Mouse (Mus musculus) inflammation-experienced regulatory T-cells, adult 6 months (primary cell): ENCODE measurements around the gene Tenm3. TPM values are rescaled to one million over a fixed set of nuclear protein-coding genes. Genes with fewer than 3 reads are reported as not detected.

Source experiments
- ATAC-seq: one replicate; pipeline ENCODE4 v1.8.0; 2017
- polyA plus RNA-seq, 3 experiments: library from polyadenylated mRNA; unstranded; fragments of 100-300 nt; shearing (Covaris generic); gene quantifications; one replicate each; pipeline ENCODE4 v1.2.1; 2017

The Tenm3 gene
- polyA plus RNA-seq, 3 experiments from 2014 or later, result not detected

DNA sequence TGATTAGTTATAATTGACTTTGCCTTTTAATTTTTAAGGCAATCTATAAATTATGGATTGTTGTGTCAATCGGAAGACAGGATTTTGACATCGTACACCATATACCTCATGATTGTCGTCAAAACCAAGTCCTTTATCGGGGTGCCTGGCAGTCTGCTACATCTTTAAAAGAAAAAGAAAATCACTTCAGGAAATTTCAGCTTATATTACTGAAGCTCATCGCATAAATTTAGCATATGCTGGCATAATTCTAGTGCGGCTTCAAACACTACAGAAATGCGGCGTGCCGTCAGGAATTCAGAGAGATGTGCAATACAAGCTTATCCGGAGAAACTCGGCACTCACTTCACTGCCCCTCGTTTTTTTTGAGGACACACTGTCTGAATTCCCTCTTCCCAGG, 332.2 kb downstream of the Tenm3 start:
- no peak for ATAC-seq

- ATAC-seq, result no peak
These were observed 332.6 kb downstream of the Tenm3 start for GRCm38 (mm10) chr8:48511137-48511536.

GRCm38 (mm10) chr8:48508641-48509599, 334.8 kb downstream of the Tenm3 start:
- no peak for ATAC-seq

DNA sequence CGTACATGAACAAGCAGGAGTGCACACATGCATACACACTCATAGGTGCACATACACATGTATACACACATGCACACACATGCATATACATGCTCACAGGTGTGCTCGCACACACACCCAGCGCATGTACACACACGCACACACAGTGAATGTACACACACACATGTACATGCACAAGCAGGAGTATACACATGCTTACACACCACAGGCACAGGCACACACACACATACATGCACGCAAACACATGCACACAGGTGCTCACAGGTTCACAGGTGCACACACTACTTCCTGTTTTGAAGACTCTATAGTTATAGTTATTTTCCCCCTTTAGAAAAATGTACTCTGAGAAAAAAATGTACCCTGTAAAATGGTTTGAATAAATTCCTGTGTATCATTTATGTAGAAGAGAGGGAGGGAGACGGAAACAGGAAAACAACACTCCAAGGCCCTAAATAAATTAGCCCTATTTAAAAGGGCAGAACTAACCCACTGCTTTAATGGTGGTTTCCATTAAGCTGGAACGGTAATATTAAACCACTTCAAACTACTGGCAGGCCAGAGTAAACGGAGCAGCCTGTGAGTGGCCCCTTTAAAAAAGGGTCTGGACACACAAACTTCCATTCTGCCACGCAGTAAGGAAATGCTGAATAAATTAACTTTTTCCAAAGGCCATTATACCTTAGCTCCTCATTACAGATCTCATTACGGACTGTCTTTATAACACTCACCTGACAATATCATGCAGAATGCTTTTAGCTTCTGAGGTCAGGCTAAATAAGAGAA, 335.8 kb downstream of the Tenm3 start:
- no peak for ATAC-seq

GRCm38 (mm10) chr8:48492491-48492890, 351.3 kb downstream of the Tenm3 start:
- no peak for ATAC-seq

- no peak for ATAC-seq
These were observed 353.1 kb downstream of the Tenm3 start for GRCm38 (mm10) chr8:48490635-48491165.

- ATAC-seq, result no peak
These were observed 353.7 kb downstream of the Tenm3 start for GRCm38 (mm10) chr8:48489936-48490634.

GRCm38 (mm10) chr8:48489417-48489816, 354.3 kb downstream of the Tenm3 start:
- no peak for ATAC-seq

GRCm38 (mm10) chr8:48488809-48489208, 354.9 kb downstream of the Tenm3 start:
- ATAC-seq, result no peak

GRCm38 (mm10) chr8:48484143-48484542, 359.6 kb downstream of the Tenm3 start:
- no peak for ATAC-seq

GRCm38 (mm10) chr8:48481709-48482671, 361.8 kb downstream of the Tenm3 start:
- ATAC-seq, result no peak

- ATAC-seq, result no peak
These were observed 366.3 kb downstream of the Tenm3 start for GRCm38 (mm10) chr8:48477371-48477935.

GRCm38 (mm10) chr8:48476896-48477295, 366.9 kb downstream of the Tenm3 start:
- ATAC-seq, result no peak

GRCm38 (mm10) chr8:48467633-48468032, 376.1 kb downstream of the Tenm3 start:
- ATAC-seq, result no peak

- no peak for ATAC-seq
These were observed 385.4 kb downstream of the Tenm3 start for GRCm38 (mm10) chr8:48458373-48458772.

GRCm38 (mm10) chr8:48456328-48457124, 387.2 kb downstream of the Tenm3 start:
- no peak for ATAC-seq

DNA sequence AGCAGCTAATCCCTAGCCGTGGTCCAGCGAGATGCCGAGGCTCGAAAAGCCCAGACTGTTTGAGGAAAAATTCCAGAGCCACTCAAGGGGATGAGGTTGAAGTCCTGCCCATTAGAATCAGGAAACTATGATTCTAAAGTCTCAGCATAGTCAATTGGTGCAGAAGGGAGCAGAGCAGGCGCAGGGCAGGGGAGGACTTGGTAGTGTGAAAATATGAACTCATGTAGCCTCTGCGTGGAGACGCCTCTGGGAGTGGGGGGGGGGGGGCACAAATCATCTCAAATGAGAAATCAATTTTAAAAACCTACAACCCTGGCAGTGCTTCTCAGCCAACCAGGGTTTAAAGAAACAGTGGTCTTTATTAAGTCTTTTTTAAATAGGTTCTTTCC, 392.5 kb downstream of the Tenm3 start:
- no peak for ATAC-seq

- ATAC-seq, result no peak
These were observed 393.1 kb downstream of the Tenm3 start for GRCm38 (mm10) chr8:48450397-48451246.

GRCm38 (mm10) chr8:48449625-48450024, 394.1 kb downstream of the Tenm3 start:
- ATAC-seq, result no peak
